ENCODE assay signal across 8 mouse cellular contexts in genomic region chr9:106822381-106823104, GRCm38 (mm10). TPM values are rescaled to one million over a fixed set of nuclear protein-coding genes. Genes with fewer than 3 reads are reported as not detected.
DNase-seq lines count a peak whose midpoint lies in the region; ATAC-seq and TF ChIP-seq lines count a peak whose summit lies in the region.

No protein-coding gene starts in this region.

- no peaks in the 10 kb centered on the region for H3K27me3 ChIP-seq in erythroblast, embryonic 14.5 days (ENCODE audit: control insufficient read depth)
- H3K27me3 ChIP-seq in heart, embryonic 12.5 days (replicated peaks) = no peaks in the 10 kb centered on the region
- H3K27me3 ChIP-seq in kidney, postnatal 0 days (ENCODE audit: insufficient read depth, low read length) = no peaks in the 10 kb centered on the region
- no peaks in the 10 kb centered on the region for H3K27me3 ChIP-seq in liver, embryonic 13.5 days
- H3K27me3 ChIP-seq in stomach, postnatal 0 days (ENCODE audit: control insufficient read depth, insufficient read depth, low read length) = no peaks in the 10 kb centered on the region

- TF ChIP-seq POLR2A in brain, embryonic 14.5 days (IDR thresholded peaks at IDR 0.05; ENCODE audit: borderline replicate concordance, extremely low read depth, insufficient read depth, insufficient read length, poor library complexity, severe bottlenecking) = no peak; the same call in 1 of the 2 replicates

- peak overlapping the region; percentile 95 for H3K4me3 ChIP-seq in erythroblast, embryonic 14.5 days (replicated peaks)
- H3K4me3 ChIP-seq in heart, embryonic 12.5 days = peak overlapping the region; percentile 87
- peak overlapping the region; percentile 98 for H3K4me3 ChIP-seq in kidney, postnatal 0 days (replicated peaks; ENCODE audit: low read depth, low read length)
- peak overlapping the region; percentile 98 for H3K4me3 ChIP-seq in liver, embryonic 13.5 days (replicated peaks)
- peak overlapping the region; percentile 98 for H3K4me3 ChIP-seq in stomach, postnatal 0 days (ENCODE audit: low read depth, low read length)

- H3K4me2 ChIP-seq in heart, embryonic 12.5 days = peak overlapping the region; percentile 64
- H3K4me2 ChIP-seq in kidney, postnatal 0 days (ENCODE audit: low read length) = peak overlapping the region; percentile 59
- peak overlapping the region; percentile 77 for H3K4me2 ChIP-seq in liver, embryonic 13.5 days
- H3K4me2 ChIP-seq in stomach, postnatal 0 days (replicated peaks; ENCODE audit: low read depth) = peak overlapping the region; percentile 61

- peak; percentile 94 for DNase-seq in CD4-positive helper T cell, adult 2 months (ENCODE audit: low read depth, low spot score)
- DNase-seq in brain, embryonic 14.5 days (ENCODE audit: low read depth) = peak; percentile 90
- peak; percentile 96 for DNase-seq in kidney, postnatal 0 days (ENCODE audit: low spot score)
- peak; percentile 92 for DNase-seq in liver, embryonic 13.5 days
- DNase-seq in neural tube, embryonic 10.5 days (ENCODE audit: extremely low spot score, low spot score) = peak; percentile 86
- DNase-seq in stomach, postnatal 0 days (ENCODE audit: low spot score) = peak; percentile 95

- peaks cover 34% of the 10 kb centered on the region for H3K4me1 ChIP-seq in erythroblast, embryonic 14.5 days (ENCODE audit: control insufficient read depth)
- H3K4me1 ChIP-seq in heart, embryonic 12.5 days (replicated peaks) = 0 out of 2 replicates have a peak, but pooled peaks cover 3% of the 10 kb centered on the region
- 0 out of 2 replicates have a peak, but pooled peaks cover 3% of the 10 kb centered on the region for H3K4me1 ChIP-seq in kidney, postnatal 0 days (replicated peaks; ENCODE audit: insufficient read depth, low read length)
- peaks cover 36% of the 10 kb centered on the region for H3K4me1 ChIP-seq in liver, embryonic 13.5 days (replicated peaks)
- H3K4me1 ChIP-seq in stomach, postnatal 0 days (replicated peaks; ENCODE audit: control insufficient read depth, insufficient read depth) = no peaks in the 10 kb centered on the region

- TF ChIP-seq CTCF in brain, embryonic 14.5 days (IDR thresholded peaks at IDR 0.05; ENCODE audit: borderline replicate concordance, extremely low read depth, insufficient read depth, insufficient read length) = no peak
- no peak for TF ChIP-seq CTCF in kidney, postnatal 0 days (IDR thresholded peaks at IDR 0.05; ENCODE audit: low read depth)
- TF ChIP-seq CTCF in stomach, postnatal 0 days (IDR thresholded peaks at IDR 0.05; ENCODE audit: low read depth) = peak; percentile 21; the same call in 1 of the 2 replicates

- peaks cover 3% of the 10 kb centered on the region for H3K36me3 ChIP-seq in erythroblast, embryonic 14.5 days (ENCODE audit: control insufficient read depth)
- H3K36me3 ChIP-seq in heart, embryonic 12.5 days = no peaks in the 10 kb centered on the region
- no peaks in the 10 kb centered on the region for H3K36me3 ChIP-seq in kidney, postnatal 0 days (ENCODE audit: insufficient read depth, low read length)
- H3K36me3 ChIP-seq in liver, embryonic 13.5 days = peaks cover 2% of the 10 kb centered on the region; the same call in 1 of the 2 replicates
- H3K36me3 ChIP-seq in stomach, postnatal 0 days (ENCODE audit: control insufficient read depth, insufficient read depth, low read length) = no peaks in the 10 kb centered on the region

- peak overlapping the region; percentile 90 for H3K9ac ChIP-seq in heart, embryonic 12.5 days
- peak overlapping the region; percentile 86 for H3K9ac ChIP-seq in kidney, postnatal 0 days (ENCODE audit: low read depth, low read length)
- peak overlapping the region; percentile 96 for H3K9ac ChIP-seq in liver, embryonic 13.5 days
- peak overlapping the region; percentile 95 for H3K9ac ChIP-seq in stomach, postnatal 0 days (ENCODE audit: low read length)

- TF ChIP-seq EP300 in stomach, postnatal 0 days (optimal IDR thresholded peaks at IDR 0.05) = no peak

- WGBS in heart, embryonic 12.5 days = 2% methylated on average over 30 of the region's 32 CpGs
- 1% methylated on average over 32 of the region's 32 CpGs for WGBS in kidney, postnatal 0 days
- under 1% methylated on average over 32 of the region's 32 CpGs for WGBS in liver, embryonic 13.5 days (ENCODE audit: insufficient replicate concordance)
- WGBS in stomach, postnatal 0 days = under 1% methylated on average over 32 of the region's 32 CpGs

- H3K9me3 ChIP-seq in erythroblast, embryonic 14.5 days (ENCODE audit: control insufficient read depth, low read length) = peaks cover 3% of the 10 kb centered on the region
- no peaks in the 10 kb centered on the region for H3K9me3 ChIP-seq in heart, embryonic 12.5 days (replicated peaks)
- no peaks in the 10 kb centered on the region for H3K9me3 ChIP-seq in kidney, postnatal 0 days (replicated peaks; ENCODE audit: low read length)
- H3K9me3 ChIP-seq in liver, embryonic 13.5 days (replicated peaks) = no peaks in the 10 kb centered on the region
- H3K9me3 ChIP-seq in stomach, postnatal 0 days (ENCODE audit: control insufficient read depth, low read length) = no peaks in the 10 kb centered on the region

- peak overlapping the region; percentile 90 for H3K27ac ChIP-seq in heart, embryonic 12.5 days (ENCODE audit: poor library complexity, severe bottlenecking)
- H3K27ac ChIP-seq in kidney, postnatal 0 days = peak overlapping the region; percentile 95
- H3K27ac ChIP-seq in liver, embryonic 13.5 days = peak overlapping the region; percentile 93
- H3K27ac ChIP-seq in stomach, postnatal 0 days (replicated peaks) = peak overlapping the region; percentile 97

- peak; percentile 92 for ATAC-seq in heart, embryonic 12.5 days (ENCODE audit: insufficient number of reproducible peaks, low FRiP score)
- ATAC-seq in kidney, postnatal 0 days (replicated peaks; ENCODE audit: low FRiP score, low read depth) = peak; percentile 78
- ATAC-seq in liver, embryonic 13.5 days (ENCODE audit: low read depth) = peak; percentile 86
- peak; percentile 86 for ATAC-seq in stomach, postnatal 0 days (ENCODE audit: low FRiP score, low TSS enrichment)

RNA-seq across cellular contexts. Expression of gene Dcaf1, which starts 0.9 kb away (rescaled TPM):
- polyA plus RNA-seq in brain, embryonic 14.5 days (2012; rRNA removed) = 31.1 and 31.8 TPM in 2 replicates
- 0.39 and 1.3 TPM in 2 replicates for polyA plus RNA-seq in erythroblast, embryonic 14.5 days (2012)
- polyA plus RNA-seq in heart, embryonic 12.5 days (2016; fragmentation: Nextera tagmentation; extraction: Ambion mirVana) = 20.7 and 22.6 TPM in 2 replicates
- polyA plus RNA-seq in kidney, postnatal 0 days (2015; fragmentation: Nextera tagmentation; extraction: Ambion mirVana) = 7.9 and 10.1 TPM in 2 replicates
- polyA plus RNA-seq in liver, embryonic 13.5 days (2015; fragmentation: Nextera tagmentation; extraction: Ambion mirVana) = 12.0 and 16.6 TPM in 2 replicates
- polyA plus RNA-seq in stomach, postnatal 0 days (2015; fragmentation: Nextera tagmentation; extraction: Ambion mirVana) = 4.3 and 4.5 TPM in 2 replicates

RNA-seq across cellular contexts. Expression of gene Rad54l2, which starts 33.5 kb away (rescaled TPM):
- 14.5 and 18.3 TPM in 2 replicates for polyA plus RNA-seq in brain, embryonic 14.5 days (2012; rRNA removed)
- polyA plus RNA-seq in erythroblast, embryonic 14.5 days (2012) = 0.18 and 0.24 TPM in 2 replicates
- 3.9 and 5.3 TPM in 2 replicates for polyA plus RNA-seq in heart, embryonic 12.5 days (2016; fragmentation: Nextera tagmentation; extraction: Ambion mirVana)
- 2.7 and 3.2 TPM in 2 replicates for polyA plus RNA-seq in kidney, postnatal 0 days (2015; fragmentation: Nextera tagmentation; extraction: Ambion mirVana)
- polyA plus RNA-seq in liver, embryonic 13.5 days (2015; fragmentation: Nextera tagmentation; extraction: Ambion mirVana) = 1.8 and 2.0 TPM in 2 replicates
- polyA plus RNA-seq in stomach, postnatal 0 days (2015; fragmentation: Nextera tagmentation; extraction: Ambion mirVana) = 1.6 and 1.9 TPM in 2 replicates

Comparison
In these comparisons a context has a peak if more than half of its experiments do, and no peak if none do; other contexts are left out.
1. Peak in every context shown above with its lines: DNase-seq, ATAC-seq, H3K4me3 ChIP-seq and H3K27ac ChIP-seq.